Mouse (Mus musculus) frontal cortex, adult (tissue): ENCODE measurements at regions not wholly inside any gene's neighbourhood (a gene's known extent, or its start where the extent isn't known, plus 50 kb on each side); places are given as distances from the start of the nearest gene placed in this dataset.

Experiments used
- ATAC-seq: cut with Nextera tagmentation; 2 replicates; pipeline ENCODE4 v1.9.2; 2017; ENCODE audit warnings: mild to moderate bottlenecking, moderate library complexity, mixed read lengths; ENCODE audit not compliant: low TSS enrichment

DNA sequence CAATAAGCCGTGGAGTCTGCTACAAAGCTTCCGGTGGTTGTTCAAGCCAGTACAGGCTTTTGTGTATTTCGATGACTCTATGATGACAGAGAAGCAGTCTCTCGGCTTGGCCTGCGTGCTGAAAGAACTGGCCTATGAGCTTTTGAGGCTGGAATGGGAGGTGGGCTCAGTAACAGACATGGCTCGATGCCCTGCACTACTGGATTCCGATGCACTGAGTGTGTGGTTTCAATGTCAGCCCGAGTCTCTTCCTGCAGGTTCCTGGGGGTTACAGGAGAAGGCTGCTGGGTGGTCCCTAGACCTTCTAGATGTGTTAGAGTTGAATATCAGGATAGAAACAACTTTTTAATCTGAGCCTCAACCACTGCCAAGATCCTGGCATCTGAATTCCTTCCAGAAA, 53.2 kb downstream of the Gm815 start:
- ATAC-seq, result no peak

DNA sequence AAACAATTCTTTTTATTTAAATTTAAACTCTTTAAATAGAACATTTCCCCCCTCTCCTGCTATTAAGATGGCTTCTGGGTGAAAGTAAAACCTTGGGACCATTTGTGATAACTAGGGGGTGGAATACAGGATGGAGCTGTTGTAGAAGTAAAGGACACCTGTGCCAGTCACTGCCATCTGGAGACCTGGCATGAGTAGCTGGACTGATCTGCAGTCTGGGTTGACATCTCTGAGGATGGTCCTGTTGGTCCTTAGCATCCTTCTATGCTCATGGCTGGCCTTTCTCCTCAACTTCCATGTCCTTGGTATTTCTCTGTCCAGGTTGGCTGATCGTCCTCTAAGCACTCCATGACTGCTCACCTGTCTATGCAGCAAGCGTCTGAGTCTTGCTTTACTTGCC, 58.3 kb downstream of the Gm815 start:
- ATAC-seq, result no peak

DNA sequence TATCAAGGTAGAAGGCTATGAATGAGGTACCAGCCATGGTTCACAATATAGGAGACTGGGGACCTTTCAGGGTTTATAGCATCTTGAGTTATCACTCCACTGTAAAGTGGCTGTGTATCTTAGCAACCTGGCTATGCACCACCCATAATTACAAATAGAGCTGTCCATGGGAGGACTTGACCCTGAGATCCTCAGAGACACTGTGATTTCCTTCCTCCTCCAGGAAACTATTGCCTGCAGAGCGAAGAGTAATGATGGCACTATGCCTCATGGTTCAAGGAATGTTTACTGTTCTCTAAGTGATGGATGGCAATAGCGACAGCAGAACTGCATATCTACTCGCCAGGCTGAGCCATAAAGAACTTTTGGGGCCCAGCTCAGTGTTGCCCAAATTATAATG, 60.9 kb downstream of the Gm815 start:
- no peak for ATAC-seq

DNA sequence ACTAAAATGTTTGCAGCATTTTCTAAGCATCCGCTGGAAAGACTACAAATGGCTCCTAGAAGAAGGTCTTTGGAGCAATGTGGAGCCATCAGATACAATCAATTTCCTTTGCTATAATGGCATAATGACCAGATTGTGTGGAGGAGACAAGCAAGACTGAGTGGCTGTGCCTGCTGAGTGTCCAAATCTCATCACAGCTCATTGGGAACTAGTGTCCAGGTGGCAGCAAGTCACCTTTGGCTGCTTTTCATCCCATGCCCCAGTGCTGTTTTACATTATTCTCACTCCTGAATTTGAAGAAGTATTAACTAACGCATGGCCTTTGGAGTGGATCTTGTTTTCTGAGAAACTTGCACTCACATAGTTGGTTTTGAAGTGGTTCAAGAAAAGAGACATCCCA, 62.8 kb downstream of the Gm815 start:
- no peak for ATAC-seq

DNA sequence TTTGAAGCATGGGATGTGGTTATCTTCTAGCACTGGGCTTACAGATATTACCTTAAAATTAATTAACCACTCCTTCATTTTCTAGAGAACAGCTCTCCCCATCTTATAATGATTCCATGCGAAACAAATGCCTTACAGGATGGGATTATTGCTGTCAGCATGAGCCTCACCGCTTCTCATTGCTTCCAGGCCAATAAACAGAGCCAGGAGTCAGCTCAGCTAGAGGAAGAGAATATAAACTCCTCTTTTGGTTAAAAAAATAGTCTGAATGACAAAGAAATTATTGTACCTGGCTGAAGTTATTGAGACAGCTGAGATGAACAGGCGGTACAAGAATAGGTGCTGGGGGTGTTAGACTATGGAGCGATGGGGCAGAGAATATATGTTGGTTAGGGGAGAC, 63.5 kb downstream of the Gm815 start:
- no peak for ATAC-seq

DNA sequence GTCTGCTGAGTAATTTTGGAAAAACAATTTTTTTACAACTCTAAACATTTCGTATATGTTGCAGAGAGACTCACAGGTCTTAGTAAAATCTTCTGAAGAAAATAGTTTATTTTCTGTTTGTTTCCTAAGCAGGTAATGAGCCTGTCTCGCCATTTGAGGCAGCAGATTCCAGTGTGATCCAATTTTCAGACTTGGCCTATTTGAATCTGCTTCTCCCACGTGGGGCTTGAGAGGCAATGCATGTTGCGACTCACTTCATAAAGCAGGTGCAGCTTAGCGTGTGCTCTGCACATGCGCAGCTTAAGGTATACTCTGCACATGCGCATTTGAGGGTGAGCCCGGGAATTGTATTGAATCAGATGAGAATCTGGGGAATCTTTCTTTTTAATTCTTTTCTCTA, 67.7 kb downstream of the Gm815 start:
- ATAC-seq, result peak; percentile 89

DNA sequence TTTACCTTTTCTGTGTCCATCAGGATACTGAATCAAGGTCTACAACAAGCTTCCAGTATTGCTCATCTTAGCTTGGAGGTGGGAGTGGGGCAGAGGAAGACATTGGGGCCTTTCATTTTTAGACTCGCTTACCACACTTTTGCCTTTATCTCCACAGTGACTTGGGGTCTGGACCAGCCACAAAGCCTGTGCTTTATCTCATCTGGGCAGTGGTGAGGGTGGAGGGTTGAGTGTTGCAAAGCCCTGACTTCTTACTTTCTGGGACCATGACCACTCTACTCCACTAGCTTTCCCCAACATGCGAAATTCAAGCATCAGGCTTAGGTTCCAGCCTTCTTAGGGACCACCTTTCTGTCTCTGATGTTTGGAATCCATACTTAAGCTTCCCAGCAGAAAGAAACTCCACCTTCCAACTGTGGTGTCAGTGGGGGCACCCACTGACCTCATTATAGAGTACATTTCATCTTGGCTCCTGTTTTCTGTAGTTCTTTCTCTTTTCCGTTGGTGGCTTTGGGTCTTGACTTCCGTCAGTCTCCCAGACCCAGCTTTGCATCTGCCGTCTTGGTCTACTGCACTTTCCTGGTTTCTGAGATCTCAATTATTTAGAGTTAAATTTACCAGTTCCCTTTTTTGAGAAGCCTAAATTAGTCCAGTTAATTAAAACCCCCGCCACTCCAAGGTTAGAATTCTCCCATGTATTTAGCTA, 80.5 kb downstream of the Gm815 start:
- ATAC-seq, result no peak

DNA sequence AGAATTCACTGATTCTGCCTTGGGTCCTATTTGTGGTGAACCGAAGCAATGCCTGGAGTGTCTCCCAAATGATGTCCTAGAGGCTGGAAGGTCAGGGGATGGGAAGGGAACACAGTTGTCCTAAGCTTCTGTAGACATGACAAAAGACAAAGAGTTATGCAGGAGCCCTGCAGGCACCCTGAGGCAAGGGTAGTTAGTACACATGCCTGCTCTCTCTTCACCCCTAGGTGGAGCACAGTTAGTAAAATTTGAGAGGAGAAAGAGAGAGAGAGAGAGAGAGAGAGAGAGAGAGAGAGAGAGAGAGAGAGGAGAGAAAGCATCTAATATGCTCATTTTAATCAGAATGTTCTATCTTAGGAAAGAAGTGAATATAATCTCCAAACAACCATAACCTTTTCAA, 87.4 kb downstream of the Gm815 start:
- peak; percentile 95 for ATAC-seq

DNA sequence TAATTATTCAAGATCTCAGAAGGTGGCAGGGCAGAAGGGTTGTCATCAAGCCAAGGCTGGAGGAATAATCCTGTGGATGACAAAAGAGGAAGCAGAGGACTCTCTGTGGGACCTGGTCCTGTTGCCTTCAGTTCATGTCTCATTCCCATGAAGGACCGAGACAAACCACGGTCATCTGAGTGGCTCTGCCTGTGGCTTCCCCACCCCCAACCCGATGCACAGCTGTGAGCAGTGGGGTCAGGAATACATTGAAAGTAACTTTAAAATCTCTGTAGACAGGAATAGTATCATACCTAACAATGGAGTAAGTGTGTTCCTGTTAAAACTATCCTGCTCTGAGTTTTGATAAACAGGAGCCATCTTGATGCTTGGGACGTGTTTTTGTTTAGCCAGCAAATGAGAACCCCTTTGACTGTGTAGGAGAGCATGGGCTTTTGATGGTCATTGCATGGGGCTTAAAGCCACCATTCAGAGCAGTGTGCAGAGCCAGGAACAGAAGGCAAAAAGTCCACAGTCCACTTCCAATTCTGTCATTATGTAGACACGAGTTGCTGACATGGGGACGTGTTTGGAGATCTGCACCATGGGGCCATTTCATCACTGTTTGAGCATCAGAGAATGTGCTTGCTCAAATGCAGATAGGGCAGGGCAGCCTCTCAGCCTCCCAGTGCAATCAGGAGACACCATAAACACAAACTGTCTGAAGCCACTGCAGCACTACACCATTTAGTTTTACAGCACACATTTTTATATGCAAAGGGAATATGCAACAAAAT, 88.3 kb downstream of the Gm815 start:
- no peak for ATAC-seq

DNA sequence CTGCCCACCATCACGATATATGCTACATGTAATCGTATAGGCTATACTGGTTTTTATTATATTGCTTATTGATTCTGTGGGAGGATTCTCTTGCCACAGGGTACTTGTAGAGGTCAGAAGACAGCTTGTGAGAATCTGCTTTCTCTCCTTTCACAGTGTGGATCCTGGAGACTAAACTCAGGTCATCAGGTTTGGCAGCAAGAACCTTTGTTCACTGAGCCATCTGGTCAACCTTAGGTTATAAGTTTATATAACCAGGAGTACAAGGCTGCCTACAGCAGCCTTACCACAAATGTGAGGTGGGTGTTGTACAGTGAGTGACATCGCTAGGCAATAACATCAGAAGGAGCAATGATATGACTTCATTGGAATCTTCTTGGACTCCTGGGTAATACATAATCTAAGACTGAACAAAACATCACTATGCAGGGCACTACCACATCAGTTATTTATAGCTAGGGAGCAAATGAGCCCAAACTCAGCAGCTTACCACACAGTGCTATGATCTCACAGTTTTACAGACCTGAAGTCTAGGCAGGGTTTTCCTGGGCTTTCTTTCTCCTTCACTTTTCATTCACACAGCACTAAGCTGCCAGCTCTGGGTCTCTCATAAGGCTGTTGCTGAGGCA, 89.0 kb downstream of the Gm815 start:
- no peak for ATAC-seq

DNA sequence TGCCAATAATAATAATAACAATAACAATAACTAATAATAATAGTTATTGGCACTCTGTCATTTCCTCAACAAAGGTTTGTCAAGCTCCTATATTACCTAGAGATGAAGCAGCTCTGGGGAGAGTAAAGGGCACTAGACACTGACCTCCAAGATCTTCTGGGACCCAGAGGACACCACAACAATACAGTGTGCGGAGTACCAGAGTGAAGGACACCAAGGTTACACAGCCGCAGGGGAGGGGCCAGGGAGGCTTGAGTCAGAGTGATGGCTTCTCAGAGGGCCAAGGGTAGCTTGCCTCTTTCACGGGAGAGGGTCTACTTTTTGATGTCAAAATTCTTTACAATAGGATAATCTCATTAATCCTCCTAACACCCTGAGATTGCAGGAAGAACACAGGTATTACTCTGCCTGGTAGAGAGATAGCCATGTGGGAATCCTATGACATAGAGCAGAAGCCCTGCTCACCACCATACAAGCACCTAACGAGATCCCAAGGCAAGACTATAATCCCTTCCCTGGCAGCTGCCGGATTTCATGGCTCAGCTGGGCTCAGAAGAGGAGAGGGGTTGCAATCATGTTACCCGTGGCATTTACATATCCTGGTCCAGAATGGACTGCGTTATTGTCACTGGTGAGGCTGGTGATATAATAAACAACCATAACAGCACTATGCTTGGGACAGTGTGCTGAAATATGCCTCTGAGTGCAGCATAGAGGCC, 91.1 kb downstream of the Gm815 start:
- ATAC-seq, result no peak

DNA sequence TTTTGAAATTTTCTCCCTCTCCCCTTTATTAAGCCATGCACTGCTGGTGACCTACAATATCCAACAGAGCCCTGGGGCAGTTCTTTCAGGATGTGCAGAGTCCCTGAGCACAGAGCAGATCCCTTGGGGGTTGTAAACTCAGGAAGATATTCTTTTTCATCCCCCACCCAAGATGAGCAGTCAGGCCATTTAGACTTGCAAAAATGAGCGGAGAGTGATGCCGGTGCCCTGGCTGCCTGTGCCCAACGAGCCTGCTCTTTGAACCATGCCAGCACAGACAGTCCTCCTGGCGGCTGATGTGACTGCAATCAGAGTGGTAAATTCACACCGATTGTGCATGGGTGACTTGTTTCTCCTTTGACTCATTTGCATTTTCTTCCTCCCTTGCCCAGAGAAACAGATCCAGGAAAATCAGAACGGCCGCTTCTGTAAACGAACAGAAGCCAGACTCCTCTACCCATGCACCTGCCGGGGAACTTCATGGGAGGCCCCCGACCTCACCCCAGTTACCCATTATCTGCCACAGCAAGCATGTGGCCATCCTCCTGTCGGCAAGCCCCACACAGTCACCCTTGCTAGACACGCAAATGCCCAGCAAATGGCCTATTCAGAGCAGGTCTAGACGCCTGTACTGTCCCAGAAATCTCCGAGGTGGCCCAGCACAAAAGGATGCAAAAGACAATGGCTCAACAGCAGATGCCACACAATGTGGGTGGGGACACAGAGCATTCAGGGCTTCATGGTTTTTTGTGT, 92.4 kb downstream of the Gm815 start:
- 0 out of 2 replicates have a peak, but pooled peaks have one; percentile 32 for ATAC-seq

DNA sequence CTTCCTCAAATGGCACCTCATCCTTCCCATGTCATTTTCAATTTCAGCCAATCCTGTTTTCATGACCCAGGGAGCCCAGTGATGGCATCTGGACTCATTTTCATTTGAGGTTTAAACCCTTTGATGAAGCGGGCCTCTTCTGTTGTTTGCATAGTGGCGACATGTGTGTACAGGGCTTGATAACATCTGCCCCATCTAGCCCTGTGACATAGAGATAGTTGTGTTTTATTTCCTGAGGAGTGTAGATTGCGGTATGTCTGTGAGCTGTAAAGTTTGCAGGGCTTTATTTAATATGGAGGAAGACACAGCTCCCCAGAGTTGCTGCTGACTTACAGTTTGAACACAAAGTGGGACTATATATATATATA, 92.9 kb downstream of the Gm815 start:
- ATAC-seq, result no peak

DNA sequence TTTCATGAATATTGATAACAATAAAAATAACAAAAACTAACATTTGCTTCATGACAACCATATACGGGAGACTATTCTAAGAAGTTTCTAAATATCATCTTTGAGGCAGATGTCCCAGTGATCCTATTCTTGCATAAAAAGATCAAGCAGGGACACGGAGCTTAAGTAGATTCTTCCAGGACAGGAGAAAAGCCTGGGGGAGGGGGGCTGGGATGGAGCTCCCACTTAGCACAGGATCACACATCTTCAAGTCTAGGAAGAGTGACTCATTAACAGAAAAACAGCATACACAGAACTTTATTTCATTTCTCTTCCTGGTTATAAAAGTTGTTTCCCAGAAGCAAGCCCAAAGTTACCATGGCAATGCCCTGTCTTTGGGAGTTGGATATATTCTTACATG, 93.6 kb downstream of the Gm815 start:
- ATAC-seq, result peak; percentile 86

DNA sequence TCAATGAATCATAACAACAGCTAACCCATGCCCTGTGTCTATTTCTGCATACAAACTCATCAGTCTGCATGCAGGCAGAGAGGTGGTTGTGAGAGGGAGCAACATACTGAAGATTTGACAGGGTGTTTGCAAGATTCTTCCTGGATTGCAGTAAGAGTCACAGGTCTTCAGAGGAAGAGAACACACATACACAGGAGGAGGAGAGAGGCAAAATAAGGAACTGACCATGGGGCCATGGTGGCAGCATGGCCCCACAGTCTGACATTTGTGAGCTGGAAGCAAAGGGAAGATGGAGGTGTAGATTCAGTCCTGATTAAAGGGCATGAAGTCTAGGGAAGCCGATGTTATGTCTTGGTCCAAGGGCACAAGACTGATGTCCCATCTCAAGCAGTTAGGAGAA, 101.0 kb downstream of the Gm815 start:
- ATAC-seq, result no peak

DNA sequence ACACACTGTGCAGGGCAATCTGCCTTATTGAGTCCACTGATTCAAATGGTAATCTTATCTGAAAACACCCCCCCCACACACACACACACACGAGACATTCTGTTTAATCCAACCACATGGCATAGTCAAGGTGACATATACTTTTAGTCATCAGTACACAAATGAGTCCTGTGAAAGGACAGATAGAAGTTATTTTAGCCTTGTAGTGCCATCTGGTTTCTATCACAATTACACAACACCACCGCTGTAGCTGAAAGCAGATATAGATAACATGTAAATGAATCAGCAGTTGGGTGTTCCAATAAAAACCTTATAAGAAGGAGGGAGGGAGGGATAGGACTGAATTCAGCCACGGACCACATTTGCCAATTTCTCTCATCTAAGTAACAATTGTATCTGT, 101.5 kb downstream of the Gm815 start:
- ATAC-seq, result peak; percentile 79

DNA sequence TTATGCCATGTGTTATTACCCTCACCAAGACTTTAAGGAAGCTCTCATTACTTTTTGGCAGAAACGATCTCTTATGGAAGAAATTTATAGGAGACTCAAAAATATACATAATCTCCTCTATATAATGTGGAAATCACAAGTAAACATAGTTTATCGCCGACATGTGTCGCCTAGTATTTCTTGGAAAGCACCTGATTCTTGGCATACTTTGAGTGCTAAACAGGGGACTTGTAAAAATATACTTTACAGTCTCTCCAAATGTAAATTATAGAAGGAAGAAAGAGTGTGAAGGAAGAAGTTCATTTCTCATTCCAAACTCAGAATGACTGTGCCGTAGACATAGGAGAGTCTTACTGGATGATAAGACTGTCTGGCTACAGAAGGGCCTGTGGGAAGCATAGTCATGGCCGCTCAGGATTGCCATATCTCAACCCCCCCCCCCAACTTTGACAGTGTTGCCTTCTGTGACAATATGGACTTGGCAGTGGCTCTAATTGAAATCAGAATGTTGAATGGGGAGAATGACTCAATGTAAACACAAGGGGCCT, 102.3 kb downstream of the Gm815 start:
- peak; percentile 82 for ATAC-seq

DNA sequence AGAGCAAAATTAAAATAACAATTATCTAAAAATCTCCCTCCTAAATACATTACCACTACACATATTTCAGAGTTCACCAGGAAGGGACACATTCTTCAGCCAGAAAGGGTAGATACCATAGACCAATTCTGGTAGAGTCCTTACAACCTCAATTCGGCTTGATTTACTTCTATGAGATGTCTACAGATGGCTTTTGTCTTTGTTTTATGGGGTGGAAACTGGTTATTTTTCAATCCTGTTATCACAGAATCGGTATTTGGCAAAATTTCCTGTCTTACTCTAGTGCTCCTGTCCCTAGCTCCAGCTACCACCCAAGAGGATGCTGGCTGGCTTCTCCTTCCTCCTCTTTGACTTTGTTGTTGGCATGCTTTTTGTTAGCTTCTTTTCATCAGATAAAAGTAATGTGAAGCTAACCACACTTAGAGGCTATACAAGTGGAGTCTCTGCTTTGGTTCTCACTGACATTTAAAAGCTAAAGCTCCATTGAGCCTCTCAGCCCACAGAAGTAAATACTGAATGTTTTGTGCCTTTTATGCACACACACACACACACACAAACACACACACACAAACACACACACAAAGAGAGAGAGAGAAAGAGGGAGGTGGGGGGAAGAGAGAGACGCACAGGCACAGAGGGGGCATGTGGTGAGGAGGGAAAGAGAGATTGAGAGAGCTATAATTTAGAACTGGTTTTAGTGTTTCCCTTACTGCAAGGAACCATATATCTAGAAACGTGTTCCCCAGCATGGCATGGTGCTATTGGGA, 109.1 kb downstream of the Gm815 start:
- no peak for ATAC-seq

DNA sequence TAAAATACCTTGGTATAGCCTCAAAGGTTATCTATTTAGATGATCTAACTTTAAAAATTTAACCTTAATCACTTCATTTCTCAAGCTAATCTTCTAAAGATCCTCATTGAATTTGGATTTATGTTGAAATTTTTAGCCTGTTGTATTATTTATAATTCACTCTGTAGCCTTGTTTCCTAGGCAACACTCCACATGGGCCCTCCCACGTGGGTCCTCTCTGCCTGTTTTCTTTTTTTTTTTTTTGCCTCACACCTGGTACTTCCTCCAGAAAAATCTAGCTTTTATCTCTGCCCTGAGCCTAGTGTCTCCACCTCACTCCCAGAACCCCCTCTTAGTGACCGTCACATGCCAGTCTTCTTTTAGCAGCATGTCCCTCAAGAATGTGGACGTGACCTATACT, 113.9 kb downstream of the Gm815 start:
- peak; percentile 62 for ATAC-seq

DNA sequence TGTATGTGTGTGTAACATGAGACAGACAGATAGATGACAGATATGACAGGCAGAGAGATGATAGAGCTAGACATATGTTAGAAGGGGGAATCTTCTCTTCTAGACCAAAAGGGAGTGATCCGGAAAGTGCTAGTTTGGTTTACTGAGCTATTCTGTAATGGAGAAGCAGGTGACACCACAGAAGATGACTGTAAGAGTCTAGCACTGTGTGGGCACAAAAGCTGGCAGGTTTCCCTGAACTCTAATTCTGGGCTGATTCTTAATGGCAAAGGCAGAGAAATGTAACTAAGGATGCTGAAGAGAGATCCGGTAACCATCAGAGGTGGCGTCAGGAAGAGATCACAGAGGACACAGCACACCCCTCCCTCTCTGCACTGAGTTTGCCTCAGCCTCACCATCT, 136.2 kb downstream of the Gm815 start:
- peak; percentile 79 for ATAC-seq

DNA sequence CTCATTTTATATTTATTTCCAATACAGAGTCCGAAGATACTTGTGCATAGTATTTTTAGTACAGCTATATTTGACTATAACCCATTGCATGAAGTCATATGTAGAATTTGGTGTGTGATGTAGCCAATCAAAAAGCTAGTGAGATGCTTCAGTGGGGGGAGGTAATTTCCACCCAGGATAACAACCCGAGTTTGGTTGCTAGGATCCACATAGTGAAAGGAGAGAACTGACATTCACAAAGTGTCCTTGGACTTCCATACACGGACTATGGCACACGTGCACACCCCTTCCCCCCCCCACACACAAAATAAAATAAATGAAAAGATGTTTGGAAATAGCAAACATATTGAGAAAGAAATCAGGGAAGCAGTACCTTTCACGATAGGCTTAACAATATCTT, 137.2 kb downstream of the Gm815 start:
- ATAC-seq, result no peak
